Mouse (Mus musculus): ENCODE data around the gene Vgll4.

GRCm38 (mm10) chr6:114911540-114911939, 58.3 kb downstream of the Vgll4 start:
- no peak for TF ChIP-seq CTCF (IDR thresholded peaks at IDR 0.05; ENCODE audit: low read depth)
- TF ChIP-seq EP300 (IDR thresholded peaks at IDR 0.05; ENCODE audit: low read depth): no peak

Data from liver, embryonic 14.5 days (tissue).